Mouse (Mus musculus) MEL (cell line): ENCODE data around the gene Mtx1. TPM values are rescaled to one million over a fixed set of nuclear protein-coding genes. Genes with fewer than 3 reads are reported as not detected.

Source experiments
- DNase-seq: peaks from one replicate; pipeline ENCODE4 v3.0.0; 2011; ENCODE audit warnings: low read depth, low spot score
- H3K27ac ChIP-seq: 2 replicates; pipeline ENCODE4 v1.5.1; 2012; ENCODE audit warnings: low read depth, mild to moderate bottlenecking, control low read depth, low read length, moderate library complexity; ENCODE audit not compliant: control insufficient read depth
- H3K27me3 ChIP-seq, 2 experiments: fragments of 150-350 bp in 1 of 2; sonication (generic) in 1 of 2; 2 replicates each; pipeline ENCODE4 v1.6.1; 2012; ENCODE audit warnings: low read length in 2 of 2, mild to moderate bottlenecking in 2 of 2, improper control_type of control experiment in 1 of 2, moderate library complexity in 1 of 2; ENCODE audit not compliant: insufficient read depth in 2 of 2, control insufficient read depth in 1 of 2
- H3K36me3 ChIP-seq, 2 experiments: 2 replicates each; pipeline ENCODE4 v1.6.1; 2012 to 2014; ENCODE audit warnings: low read length in 2 of 2, improper control_type of control experiment in 1 of 2, inconsistent platforms in 1 of 2, mild to moderate bottlenecking in 1 of 2; ENCODE audit not compliant: insufficient read depth in 2 of 2, control insufficient read depth in 1 of 2
- H3K4me1 ChIP-seq, 2 experiments: fragments of 150-350 bp in 1 of 2; sonication (generic) in 1 of 2; 2 replicates each; pipeline ENCODE4 v1.6.1; 2012; ENCODE audit warnings: low read length in 2 of 2, improper control_type of control experiment in 1 of 2, mild to moderate bottlenecking in 1 of 2; ENCODE audit not compliant: insufficient read depth in 2 of 2, control insufficient read depth in 1 of 2
- H3K4me3 ChIP-seq, 2 experiments: fragments of 150-350 bp in 1 of 2; sonication (generic) in 1 of 2; 2 replicates each; pipeline ENCODE4 v1.5.1; 2012; ENCODE audit warnings: low read depth in 2 of 2, low read length in 2 of 2, mild to moderate bottlenecking in 2 of 2, moderate library complexity in 2 of 2, control low read depth in 1 of 2, improper control_type of control experiment in 1 of 2; ENCODE audit not compliant: control insufficient read depth in 1 of 2, insufficient read depth in 1 of 2
- H3K79me2 ChIP-seq: 2 replicates; pipeline ENCODE4 v1.6.1; 2012; ENCODE audit warnings: mild to moderate bottlenecking, low read length, moderate library complexity; ENCODE audit not compliant: control insufficient read depth, poor library complexity, insufficient read depth
- H3K9ac ChIP-seq: 2 replicates; pipeline ENCODE4 v1.6.1; 2012; ENCODE audit warnings: low read depth, mild to moderate bottlenecking, control low read depth, low read length, moderate library complexity; ENCODE audit not compliant: control insufficient read depth, poor library complexity, severe bottlenecking
- H3K9me3 ChIP-seq: fragments of 150-350 bp; sonication (generic); replicated peaks from 2 replicates; pipeline ENCODE4 v1.6.1; 2012; ENCODE audit warnings: mild to moderate bottlenecking, low read length, improper control_type of control experiment, moderate library complexity; ENCODE audit not compliant: insufficient read depth
- CHD1 ChIP-seq: IDR thresholded peaks from 2 replicates; pipeline ENCODE4 v1.6.1; 2012; ENCODE audit warnings: low read depth, mild to moderate bottlenecking, inconsistent platforms, low read length, improper control_type of control experiment
- CTCF ChIP-seq, 3 experiments: IDR thresholded peaks in 2 of 3; conservative IDR thresholded peaks in 1 of 3; 2 replicates each; pipeline ENCODE4 v1.5.1; 2011 to 2012; ENCODE audit warnings: low read length in 3 of 3, low read depth in 2 of 3, mild to moderate bottlenecking in 2 of 3, improper control_type of control experiment in 1 of 3, inconsistent platforms in 1 of 3, mixed read lengths in 1 of 3, moderate library complexity in 1 of 3; ENCODE audit not compliant: control insufficient read depth in 1 of 3, insufficient read depth in 1 of 3, poor library complexity in 1 of 3, severe bottlenecking in 1 of 3
- E2F4 ChIP-seq: IDR thresholded peaks from 2 replicates; pipeline ENCODE4 v1.6.1; 2011; ENCODE audit warnings: low read depth, low read length, improper control_type of control experiment, borderline replicate concordance
- ELF1 ChIP-seq: IDR thresholded peaks from 2 replicates; pipeline ENCODE4 v1.6.1; 2014; ENCODE audit warnings: low read depth, mild to moderate bottlenecking, inconsistent platforms, low read length, improper control_type of control experiment, moderate library complexity
- EP300 ChIP-seq, 2 experiments: IDR thresholded peaks; 2 replicates each; pipeline ENCODE4 v1.6.1; 2011; ENCODE audit warnings: improper control_type of control experiment in 2 of 2, low read length in 2 of 2, low read depth in 1 of 2, mild to moderate bottlenecking in 1 of 2
- ETS1 ChIP-seq: IDR thresholded peaks from 2 replicates; pipeline ENCODE4 v1.6.1; 2012; ENCODE audit warnings: low read depth, mild to moderate bottlenecking, inconsistent platforms, low read length, improper control_type of control experiment, moderate library complexity
- GABPA ChIP-seq: IDR thresholded peaks from 2 replicates; pipeline ENCODE4 v1.6.1; 2012; ENCODE audit warnings: low read depth, mild to moderate bottlenecking, inconsistent platforms, low read length, improper control_type of control experiment, moderate library complexity
- GATA1 ChIP-seq: IDR thresholded peaks from 2 replicates; pipeline ENCODE4 v1.6.1; 2011; ENCODE audit warnings: low read depth, low read length, improper control_type of control experiment
- HCFC1 ChIP-seq: IDR thresholded peaks from 2 replicates; pipeline ENCODE4 v1.6.1; 2012; ENCODE audit warnings: low read depth, mild to moderate bottlenecking, inconsistent platforms, low read length, improper control_type of control experiment, moderate library complexity
- JUND ChIP-seq: IDR thresholded peaks from 2 replicates; pipeline ENCODE4 v1.6.1; 2011; ENCODE audit warnings: low read depth, mild to moderate bottlenecking, improper control_type of control experiment, low read length
- KAT2A ChIP-seq: conservative IDR thresholded peaks from 2 replicates; pipeline ENCODE4 v1.6.1; 2012; ENCODE audit warnings: low read depth, low read length, improper control_type of control experiment, inconsistent platforms
- MAFK ChIP-seq: IDR thresholded peaks from 2 replicates; pipeline ENCODE4 v1.6.1; 2011; ENCODE audit warnings: low read depth, mild to moderate bottlenecking, low read length, improper control_type of control experiment, borderline replicate concordance
- MAX ChIP-seq: IDR thresholded peaks from 2 replicates; pipeline ENCODE4 v1.6.1; 2011; ENCODE audit warnings: low read length, improper control_type of control experiment
- MAZ ChIP-seq: IDR thresholded peaks from 2 replicates; pipeline ENCODE4 v1.6.1; 2012; ENCODE audit warnings: low read depth, mild to moderate bottlenecking, inconsistent platforms, low read length, improper control_type of control experiment
- MXI1 ChIP-seq: IDR thresholded peaks from 2 replicates; pipeline ENCODE4 v1.6.1; 2011; ENCODE audit warnings: mild to moderate bottlenecking, low read depth, low read length, improper control_type of control experiment
- MYB ChIP-seq: IDR thresholded peaks from 2 replicates; pipeline ENCODE4 v1.6.1; 2011; ENCODE audit warnings: mild to moderate bottlenecking, low read depth, low read length, improper control_type of control experiment
- MYC ChIP-seq: IDR thresholded peaks from 2 replicates; pipeline ENCODE4 v1.6.1; 2011; ENCODE audit warnings: low read depth, mild to moderate bottlenecking, low read length, improper control_type of control experiment, moderate library complexity
- NELFE ChIP-seq: IDR thresholded peaks from 2 replicates; pipeline ENCODE4 v1.6.1; 2011; ENCODE audit warnings: low read depth, low read length, improper control_type of control experiment
- NRF1 ChIP-seq: IDR thresholded peaks from 2 replicates; pipeline ENCODE4 v1.6.1; 2014; ENCODE audit warnings: low read depth, mild to moderate bottlenecking, inconsistent platforms, low read length, improper control_type of control experiment, moderate library complexity; ENCODE audit not compliant: poor library complexity, insufficient read depth, severe bottlenecking
- POLR2AphosphoS2 ChIP-seq: IDR thresholded peaks from 2 replicates; pipeline ENCODE4 v1.6.1; 2011; ENCODE audit warnings: low read length, improper control_type of control experiment
- POLR2AphosphoS5 ChIP-seq: IDR thresholded peaks from 2 replicates; pipeline ENCODE4 v1.6.1; 2012; ENCODE audit warnings: low read depth, borderline replicate concordance, mild to moderate bottlenecking, inconsistent platforms, low read length, moderate library complexity, mixed read lengths
- RAD21 ChIP-seq: IDR thresholded peaks from 2 replicates; pipeline ENCODE4 v1.6.1; 2011; ENCODE audit warnings: mild to moderate bottlenecking, low read depth, low read length, improper control_type of control experiment
- RCOR1 ChIP-seq: IDR thresholded peaks from 2 replicates; pipeline ENCODE4 v1.6.1; 2012; ENCODE audit warnings: low read depth, mild to moderate bottlenecking, inconsistent platforms, low read length, improper control_type of control experiment
- SIN3A ChIP-seq: IDR thresholded peaks from 2 replicates; pipeline ENCODE4 v1.6.1; 2012; ENCODE audit warnings: low read length, improper control_type of control experiment, inconsistent platforms
- SMC3 ChIP-seq: IDR thresholded peaks from 2 replicates; pipeline ENCODE4 v1.6.1; 2011; ENCODE audit warnings: low read depth, low read length, improper control_type of control experiment
- TAL1 ChIP-seq: IDR thresholded peaks from 2 replicates; pipeline ENCODE4 v1.6.1; 2012; ENCODE audit warnings: mild to moderate bottlenecking, inconsistent platforms, low read length, moderate library complexity, mixed read lengths
- TBP ChIP-seq: IDR thresholded peaks from 2 replicates; pipeline ENCODE4 v1.8.0; 2011; ENCODE audit warnings: low read depth, low read length, improper control_type of control experiment
- TCF12 ChIP-seq: IDR thresholded peaks from 2 replicates; pipeline ENCODE4 v1.6.1; 2014; ENCODE audit warnings: low read depth, mild to moderate bottlenecking, inconsistent platforms, low read length, improper control_type of control experiment, moderate library complexity
- USF1 ChIP-seq: IDR thresholded peaks from 2 replicates; pipeline ENCODE4 v1.6.1; 2014; ENCODE audit warnings: low read depth, mild to moderate bottlenecking, inconsistent platforms, low read length, improper control_type of control experiment, moderate library complexity
- ZC3H11A ChIP-seq: IDR thresholded peaks from 2 replicates; pipeline ENCODE4 v1.6.1; 2012; ENCODE audit warnings: low read depth, mild to moderate bottlenecking, inconsistent platforms, low read length, improper control_type of control experiment
- ZKSCAN1 ChIP-seq: IDR thresholded peaks from 2 replicates; pipeline ENCODE4 v1.6.1; 2012; ENCODE audit warnings: low read depth, mild to moderate bottlenecking, inconsistent platforms, low read length, improper control_type of control experiment, moderate library complexity
- ZMIZ1 ChIP-seq: IDR thresholded peaks from 2 replicates; pipeline ENCODE4 v1.6.1; 2012; ENCODE audit warnings: low read depth, mild to moderate bottlenecking, inconsistent platforms, low read length, improper control_type of control experiment, moderate library complexity
- ZNF384 ChIP-seq: IDR thresholded peaks from 2 replicates; pipeline ENCODE4 v1.6.1; 2012; ENCODE audit warnings: low read depth, mild to moderate bottlenecking, inconsistent platforms, low read length, improper control_type of control experiment
- polyA plus RNA-seq, 2 experiments: library from polyadenylated mRNA; stranded (reverse) in 1 of 2; unstranded in 1 of 2; fragments of >175 nt in 1 of 2; fragments of >200 nt in 1 of 2; gene quantifications; 2 replicates each; pipeline versions ENCODE4 v1.2.1 to v1.2.4; 2012; ENCODE audit warnings: low replicate concordance in 2 of 2, low read depth in 1 of 2; ENCODE audit not compliant: insufficient read length in 2 of 2, insufficient read depth in 1 of 2, missing spikeins in 1 of 2
- total RNA-seq: library from RNA; depleted of rRNA; stranded (reverse); fragments of 300-350 nt; gene quantifications from 2 replicates; pipeline ENCODE4 v1.2.3, GENCODE M21; 2012

The Mtx1 gene
- total and polyA plus RNA-seq, 3 experiments: 314 to 369 TPM; not detected in 1

DNA sequence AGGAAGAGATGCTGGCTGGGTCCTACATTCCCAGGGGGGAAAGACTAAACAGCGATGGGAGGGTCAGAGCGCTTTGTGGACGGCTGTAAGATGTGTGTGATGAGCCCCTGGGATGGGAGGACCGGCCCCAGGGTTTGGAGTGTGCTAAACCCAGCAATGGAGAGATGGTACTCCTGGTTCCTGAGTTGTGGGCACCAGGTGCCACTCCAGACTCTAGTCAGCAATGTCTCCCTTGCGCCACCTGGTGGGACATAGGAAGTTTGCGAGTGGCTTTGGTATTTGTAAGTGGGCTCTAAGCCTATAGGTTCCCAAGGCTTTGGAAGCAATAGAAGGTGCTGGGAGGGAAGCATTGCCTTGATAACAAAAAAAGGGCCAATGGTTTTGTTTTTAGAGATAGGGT is 11.0 kb downstream of the Mtx1 start:
- peaks cover 10% of the 10 kb centered on the region for H3K79me2 ChIP-seq
- TF ChIP-seq EP300 (IDR thresholded peaks at IDR 0.05; ENCODE audit: low read depth in 1 of 2, low read length in 2 of 2) (no peak; a peak in 1 of 4 replicates), USF1 (peak; percentile 37; the same call in 1 of the 2 replicates), ZMIZ1 (no peak), ETS1 (0 out of 2 replicates have a peak, but pooled peaks have one; percentile 26), RAD21 (peak; percentile 96), MAFK (no peak), JUND (no peak), RCOR1 (no peak), MYC (no peak), GATA1 (peak; percentile 7; the same call in 1 of the 2 replicates), POLR2AphosphoS2 (no peak), HCFC1 (peak; percentile 53; the same call in 1 of the 2 replicates), NELFE (0 out of 2 replicates have a peak, but pooled peaks have one; percentile 6), TBP (0 out of 2 replicates have a peak, but pooled peaks have one; percentile 32), MAZ (peak; percentile 89), ELF1 (no peak), NRF1 (no peak), MAX (no peak), TCF12 (0 out of 2 replicates have a peak, but pooled peaks have one; percentile 10), E2F4 (no peak), TAL1 (no peak), CHD1 (no peak), MXI1 (peak; percentile 77), ZC3H11A (peak; percentile 97), GABPA (no peak), ZKSCAN1 (no peak), POLR2AphosphoS5 (no peak), KAT2A (no peak), MYB (no peak), SMC3 (peak; percentile 100), ZNF384 (peak; percentile 56; the same call in 1 of the 2 replicates), SIN3A (peak; percentile 83), CTCF (IDR thresholded peaks at IDR 0.05 in 2 of 3, conservative IDR thresholded peaks at IDR 0.05 in 1 of 3; ENCODE audit: control insufficient read depth in 1 of 3, insufficient read depth in 1 of 3, low read depth in 2 of 3, low read length in 3 of 3, poor library complexity in 1 of 3, severe bottlenecking in 1 of 3) (peak in 2 of 3 experiments; percentile 93 to 99)
- TF ChIP-seq, all 39 proteins: peak for 15
- Histone ChIP-seq H3K4me1 (peaks cover 2 to 14% of the 10 kb centered on the region in 2 experiments; a peak in 3 of 4 replicates), H3K27me3 (no peaks in the 10 kb centered on the region), H3K27ac (no peak overlapping the region), H3K36me3 (peaks cover 0 to 10% of the 10 kb centered on the region in 2 experiments; a peak in 2 of 4 replicates), H3K9ac (no peak overlapping the region), H3K4me3 (no peak overlapping the region), H3K9me3 (no peaks in the 10 kb centered on the region)
- peak; percentile 95 for DNase-seq
